Mouse (Mus musculus) stomach, postnatal 0 days (tissue): ENCODE results near the gene Dhx38. TPM values are rescaled to one million over a fixed set of nuclear protein-coding genes. Genes with fewer than 3 reads are reported as not detected.

Experiments
- ATAC-seq: fragments of 200-750 bp; cut with Nextera tagmentation; 2 replicates; pipeline ENCODE4 v1.8.0; 2017; ENCODE audit not compliant: low FRiP score, low TSS enrichment
- DNase-seq: peaks from one replicate; pipeline ENCODE4 v3.0.0-alpha.2; 2016; ENCODE audit warnings: low spot score
- H3K27ac ChIP-seq: fragments of 300-500 bp; sonication (generic); replicated peaks from 2 replicates; pipeline ENCODE4 v1.5.1; 2014; ENCODE audit warnings: mild to moderate bottlenecking, control low read depth
- H3K27me3 ChIP-seq: fragments of 300-500 bp; sonication (generic); 2 replicates; pipeline ENCODE4 v1.6.1; 2014; ENCODE audit warnings: low read length; ENCODE audit not compliant: control insufficient read depth, insufficient read depth
- H3K36me3 ChIP-seq: fragments of 300-500 bp; sonication (generic); 2 replicates; pipeline ENCODE4 v1.6.1; 2014; ENCODE audit warnings: low read length, mixed read lengths; ENCODE audit not compliant: control insufficient read depth, insufficient read depth
- H3K4me1 ChIP-seq: fragments of 300-500 bp; sonication (generic); replicated peaks from 2 replicates; pipeline ENCODE4 v1.6.1; 2014; ENCODE audit warnings: antibody characterized with exemption; ENCODE audit not compliant: control insufficient read depth, insufficient read depth
- H3K4me2 ChIP-seq: fragments of 300-500 bp; sonication (generic); replicated peaks from 2 replicates; pipeline ENCODE4 v1.6.1; 2014; ENCODE audit warnings: low read depth, mild to moderate bottlenecking, control low read depth, moderate library complexity
- H3K4me3 ChIP-seq: fragments of 300-500 bp; sonication (generic); 2 replicates; pipeline ENCODE4 v1.5.1; 2014; ENCODE audit warnings: low read depth, low read length, control low read depth
- H3K9ac ChIP-seq: fragments of 300-500 bp; sonication (generic); 2 replicates; pipeline ENCODE4 v1.6.1; 2014; ENCODE audit warnings: mild to moderate bottlenecking, low read length, control low read depth, mixed read lengths
- H3K9me3 ChIP-seq: fragments of 300-500 bp; sonication (generic); 2 replicates; pipeline ENCODE4 v1.6.1; 2016; ENCODE audit warnings: low read length; ENCODE audit not compliant: control insufficient read depth
- CTCF ChIP-seq: IDR thresholded peaks from 2 replicates; pipeline ENCODE4 v1.5.1; 2016; ENCODE audit warnings: antibody characterized with exemption, low read depth, mild to moderate bottlenecking, moderate library complexity
- EP300 ChIP-seq: optimal IDR thresholded peaks from 2 replicates; pipeline ENCODE3; 2016; ENCODE audit warnings: antibody characterized with exemption
- WGBS: fragments of 180-500 bp; shearing (Covaris S2); extraction: QIAGEN DNeasy Blood & Tissue Kit; methylation state at CpG from one replicate; pipeline ENCODE4 v1.1.7; 2014; 5-methylcytosine and 5-hydroxymethylcytosine counted together
- polyA plus RNA-seq: library from polyadenylated mRNA; unstranded; fragments of >200 nt; fragmentation: Nextera tagmentation; extraction: Ambion mirVana; gene quantifications from 2 replicates; pipeline ENCODE4 v1.2.1, GENCODE M21; 2015

The Dhx38 gene
- polyA plus RNA-seq, 1 experiment from 2014 or later: 7.0 TPM

GRCm38 (mm10) chr8:109571139-109571538 lies 5.5 kb upstream of the Dhx38 start:
- H3K27ac ChIP-seq: no peak overlapping the region
- ATAC-seq (no peak), DNase-seq (no peak)
- H3K4me1 ChIP-seq: no peaks in the 10 kb centered on the region; the same call in 1 of the 2 replicates
- H3K9ac ChIP-seq: no peak overlapping the region
- TF ChIP-seq EP300 (no peak), CTCF (no peak)
- no peak overlapping the region for H3K4me3 ChIP-seq
- no peaks in the 10 kb centered on the region for H3K9me3 ChIP-seq
- no peaks in the 10 kb centered on the region for H3K27me3 ChIP-seq
- no peak overlapping the region for H3K4me2 ChIP-seq
- peaks cover 2% of the 10 kb centered on the region; the same call in 1 of the 2 replicates for H3K36me3 ChIP-seq
- WGBS: 83% methylated on average over 12 of the region's 12 CpGs

GRCm38 (mm10) chr8:109564766-109565165 lies 895 bp downstream of the Dhx38 start:
- ATAC-seq (no peak), DNase-seq (no peak)
- peak overlapping the region; percentile 97 for H3K27ac ChIP-seq
- WGBS: 2% methylated on average over 10 of the region's 10 CpGs
- no peaks in the 10 kb centered on the region for H3K9me3 ChIP-seq
- no peaks in the 10 kb centered on the region; the same call in 1 of the 2 replicates for H3K4me1 ChIP-seq
- peak overlapping the region; percentile 78 for H3K4me2 ChIP-seq
- H3K27me3 ChIP-seq: no peaks in the 10 kb centered on the region
- TF ChIP-seq CTCF: no peak
- no peak for TF ChIP-seq EP300
- H3K36me3 ChIP-seq: peaks cover 18% of the 10 kb centered on the region
- H3K4me3 ChIP-seq: peak overlapping the region; percentile 88
- H3K9ac ChIP-seq: peak overlapping the region; percentile 96

GRCm38 (mm10) chr8:109563881-109564280 lies 1.8 kb downstream of the Dhx38 start:
- DNase-seq (no peak), ATAC-seq (no peak)
- H3K36me3 ChIP-seq: peaks cover 23% of the 10 kb centered on the region
- H3K9ac ChIP-seq: no peak overlapping the region
- WGBS: 73% methylated on average over 2 of the region's 2 CpGs
- H3K27ac ChIP-seq: no peak overlapping the region
- H3K27me3 ChIP-seq: no peaks in the 10 kb centered on the region
- TF ChIP-seq EP300 (no peak), CTCF (no peak)
- no peaks in the 10 kb centered on the region; the same call in 1 of the 2 replicates for H3K4me1 ChIP-seq
- no peak overlapping the region for H3K4me2 ChIP-seq
- no peaks in the 10 kb centered on the region for H3K9me3 ChIP-seq
- no peak overlapping the region for H3K4me3 ChIP-seq

- no peak overlapping the region for H3K4me3 ChIP-seq
- H3K4me2 ChIP-seq: no peak overlapping the region
- DNase-seq (no peak), ATAC-seq (0 out of 2 replicates have a peak, but pooled peaks have one; percentile 9)
- no peak for TF ChIP-seq EP300
- TF ChIP-seq CTCF: peak; percentile 69
- H3K9ac ChIP-seq: no peak overlapping the region
- no peak overlapping the region for H3K27ac ChIP-seq
- no peaks in the 10 kb centered on the region for H3K9me3 ChIP-seq
- 43% methylated on average over 3 of the region's 3 CpGs for WGBS
- peaks cover 59% of the 10 kb centered on the region for H3K36me3 ChIP-seq
- no peaks in the 10 kb centered on the region for H3K4me1 ChIP-seq
- no peaks in the 10 kb centered on the region for H3K27me3 ChIP-seq
These were observed 14.0 kb downstream of the Dhx38 start for GRCm38 (mm10) chr8:109551663-109552062.

- no peak for ATAC-seq
- WGBS: 49% methylated on average over 3 of the region's 3 CpGs
- DNase-seq: no peak
These were observed 21.6 kb downstream of the Dhx38 start for GRCm38 (mm10) chr8:109544049-109544448.

GRCm38 (mm10) chr8:109542748-109543519 lies 22.7 kb downstream of the Dhx38 start:
- Histone ChIP-seq H3K9ac (no peak overlapping the region), H3K4me3 (no peak overlapping the region), H3K4me1 (no peaks in the 10 kb centered on the region), H3K9me3 (no peaks in the 10 kb centered on the region), H3K4me2 (no peak overlapping the region), H3K36me3 (peaks cover 3% of the 10 kb centered on the region), H3K27ac (no peak overlapping the region), H3K27me3 (no peaks in the 10 kb centered on the region)
- DNase-seq (no peak), ATAC-seq (no peak)
- WGBS: 72% methylated on average over 8 of the region's 8 CpGs
- TF ChIP-seq CTCF: no peak
- TF ChIP-seq EP300: no peak

More at GRCm38 (mm10) chr8:109544049-109544448, 21.6 kb downstream of the Dhx38 start:
- Histone ChIP-seq H3K4me2 (no peak overlapping the region), H3K27ac (no peak overlapping the region), H3K4me1 (no peaks in the 10 kb centered on the region), H3K9me3 (no peaks in the 10 kb centered on the region), H3K36me3 (peaks cover 7% of the 10 kb centered on the region), H3K9ac (no peak overlapping the region), H3K4me3 (no peak overlapping the region), H3K27me3 (no peaks in the 10 kb centered on the region)
- no peak for TF ChIP-seq EP300
- no peak for TF ChIP-seq CTCF
